Mouse (Mus musculus): ENCODE results near the gene Bard1. TPM values are rescaled to one million over a fixed set of nuclear protein-coding genes. Genes with fewer than 3 reads are reported as not detected.

Bard1 gene
- polyA plus RNA-seq, 1 experiment from 2014 or later: 2.1 TPM

DNA sequence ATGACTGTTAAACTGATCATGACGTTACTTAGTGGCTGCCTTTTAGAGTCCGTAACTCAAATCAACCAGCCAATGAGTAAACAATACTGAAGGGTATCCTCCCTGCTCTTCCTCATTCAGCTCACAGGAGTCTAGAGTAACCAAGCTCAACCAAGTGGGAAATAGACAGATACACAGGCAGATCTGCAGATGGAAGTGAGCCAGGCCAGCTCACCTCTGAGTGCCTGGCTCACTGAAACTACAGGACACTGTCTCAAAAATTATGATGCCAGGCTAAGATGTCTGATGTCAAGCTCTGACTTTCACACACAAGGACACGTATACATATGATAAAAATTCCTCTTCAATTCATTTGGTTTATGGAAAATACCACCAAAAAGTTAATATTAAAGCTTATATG, 59.0 kb downstream of the Bard1 start:
- WGBS: 74% methylated on average over 3 of the region's 3 CpGs
- Histone ChIP-seq H3K9ac (no peak overlapping the region), H3K36me3 (no peaks in the 10 kb centered on the region)

DNA sequence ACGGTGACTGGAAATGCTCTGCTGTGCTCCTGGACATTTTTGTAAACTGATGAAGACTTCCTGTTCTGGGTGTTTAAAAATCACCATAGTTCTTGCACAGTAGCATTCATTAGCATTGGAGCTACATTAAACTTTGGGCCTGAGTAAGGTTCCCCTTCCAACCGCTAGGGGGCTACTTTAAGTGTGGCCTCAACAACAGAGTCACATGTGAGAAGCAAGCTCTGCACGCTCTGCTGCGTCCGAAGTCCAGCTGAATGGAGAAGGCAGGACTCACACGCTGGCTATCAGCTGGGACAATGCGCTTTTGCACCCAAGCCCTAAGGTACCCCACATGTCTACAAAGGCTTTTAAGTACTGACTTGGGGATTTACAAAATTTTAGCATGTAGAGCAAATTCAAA, 65.9 kb downstream of the Bard1 start:
- no peaks in the 10 kb centered on the region for H3K36me3 ChIP-seq
- no peak for ATAC-seq (ENCODE audit: insufficient read depth, low FRiP score, low read depth)
- no peaks in the 10 kb centered on the region for H3K4me1 ChIP-seq
- no peak overlapping the region for H3K9ac ChIP-seq
- H3K27me3 ChIP-seq (replicated peaks): no peaks in the 10 kb centered on the region
- 70% methylated on average over 7 of the region's 7 CpGs for WGBS
- H3K4me3 ChIP-seq (replicated peaks): no peak overlapping the region
- H3K27ac ChIP-seq: no peak overlapping the region
- no peaks in the 10 kb centered on the region for H3K9me3 ChIP-seq
- H3K4me2 ChIP-seq: no peak overlapping the region

More for the DNA sequence above, 59.0 kb downstream of the Bard1 start:
- Histone ChIP-seq H3K4me2 (no peak overlapping the region), H3K27ac (no peak overlapping the region), H3K9me3 (no peaks in the 10 kb centered on the region), H3K4me1 (no peaks in the 10 kb centered on the region), H3K27me3 (replicated peaks) (no peaks in the 10 kb centered on the region), H3K4me3 (replicated peaks) (no peak overlapping the region)
- no peak for ATAC-seq (ENCODE audit: insufficient read depth, low FRiP score, low read depth)

DNA sequence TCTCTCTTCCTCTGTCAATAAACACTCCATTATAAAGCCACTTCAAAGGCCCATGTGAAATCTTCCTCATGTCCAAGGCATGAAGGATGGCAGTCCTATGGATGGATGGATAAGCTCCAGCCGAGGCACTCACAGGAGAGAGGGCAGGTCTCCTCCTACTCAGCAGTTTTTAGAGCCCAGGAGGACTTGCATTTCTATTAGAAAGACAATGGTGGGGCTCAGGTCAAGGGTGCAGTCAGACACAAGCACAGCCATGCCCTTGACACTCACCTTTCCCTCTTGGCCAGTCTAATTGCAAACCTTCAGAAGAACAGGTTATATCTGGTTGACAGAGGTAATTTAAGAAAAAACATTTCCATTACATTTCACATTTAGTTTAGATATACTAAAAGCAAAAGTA, 67.4 kb downstream of the Bard1 start:
- H3K4me1 ChIP-seq: no peaks in the 10 kb centered on the region
- H3K4me3 ChIP-seq (replicated peaks): no peak overlapping the region
- no peaks in the 10 kb centered on the region for H3K9me3 ChIP-seq
- no peak overlapping the region for H3K27ac ChIP-seq
- no peak overlapping the region for H3K4me2 ChIP-seq
- H3K27me3 ChIP-seq (replicated peaks): no peaks in the 10 kb centered on the region
- no peak overlapping the region for H3K9ac ChIP-seq
- 38% methylated on average over 1 of the region's 1 CpGs for whole genome bisulfite sequencing
- no peaks in the 10 kb centered on the region for H3K36me3 ChIP-seq
- ATAC-seq (ENCODE audit: insufficient read depth, low FRiP score, low read depth): no peak

DNA sequence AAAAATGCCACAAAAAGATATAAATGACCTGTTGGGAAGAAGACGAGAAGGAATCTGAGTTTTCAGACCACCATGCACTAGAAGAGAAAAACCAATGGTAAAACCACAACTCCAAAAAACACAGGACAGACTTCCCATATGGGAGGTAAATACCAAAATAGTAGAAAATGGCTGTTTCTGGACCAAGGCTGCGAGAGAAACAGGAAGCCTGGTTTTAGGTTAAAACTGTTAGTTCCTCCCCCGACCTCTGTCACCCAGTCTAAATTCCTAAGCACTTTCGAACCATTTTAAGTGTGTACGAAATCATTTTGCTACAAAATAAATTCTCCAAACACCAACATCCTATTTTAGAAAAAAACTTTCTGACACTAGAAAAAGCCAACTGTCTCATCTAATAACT, 80.2 kb downstream of the Bard1 start:
- no peak overlapping the region for H3K4me3 ChIP-seq (replicated peaks)
- H3K9ac ChIP-seq: no peak overlapping the region
- no peaks in the 10 kb centered on the region for H3K4me1 ChIP-seq
- no peaks in the 10 kb centered on the region for H3K9me3 ChIP-seq
- H3K27me3 ChIP-seq (replicated peaks): no peaks in the 10 kb centered on the region
- ATAC-seq (ENCODE audit: insufficient read depth, low FRiP score, low read depth): no peak
- no peaks in the 10 kb centered on the region for H3K36me3 ChIP-seq
- WGBS: 75% methylated on average over 5 of the region's 5 CpGs
- no peak overlapping the region for H3K4me2 ChIP-seq
- H3K27ac ChIP-seq: no peak overlapping the region

DNA sequence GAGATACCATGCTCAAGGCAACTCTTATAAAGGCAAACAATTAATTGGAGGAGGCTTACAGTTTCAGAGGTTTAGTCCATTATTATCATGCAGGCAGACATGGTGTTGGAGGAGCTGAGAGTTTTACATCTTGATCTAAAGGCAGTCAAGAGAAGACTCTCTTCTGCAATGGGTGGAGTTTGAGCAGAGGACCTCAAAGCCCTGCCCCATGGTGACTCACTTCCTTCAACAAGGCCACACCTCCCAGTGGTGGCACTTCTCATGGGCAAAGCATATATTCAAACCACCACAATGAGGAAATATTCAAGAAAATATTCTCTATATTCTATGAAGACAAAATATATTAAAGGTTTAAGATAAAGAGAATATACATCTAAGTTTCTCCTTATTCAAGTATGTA, 88.6 kb downstream of the Bard1 start:
- no peak overlapping the region for H3K27ac ChIP-seq
- no peak overlapping the region for H3K9ac ChIP-seq
- no peaks in the 10 kb centered on the region for H3K36me3 ChIP-seq
- H3K9me3 ChIP-seq: no peaks in the 10 kb centered on the region
- no peaks in the 10 kb centered on the region for H3K27me3 ChIP-seq (replicated peaks)
- ATAC-seq (ENCODE audit: insufficient read depth, low FRiP score, low read depth): no peak
- H3K4me2 ChIP-seq: no peak overlapping the region
- H3K4me3 ChIP-seq (replicated peaks): no peak overlapping the region
- H3K4me1 ChIP-seq: no peaks in the 10 kb centered on the region

DNA sequence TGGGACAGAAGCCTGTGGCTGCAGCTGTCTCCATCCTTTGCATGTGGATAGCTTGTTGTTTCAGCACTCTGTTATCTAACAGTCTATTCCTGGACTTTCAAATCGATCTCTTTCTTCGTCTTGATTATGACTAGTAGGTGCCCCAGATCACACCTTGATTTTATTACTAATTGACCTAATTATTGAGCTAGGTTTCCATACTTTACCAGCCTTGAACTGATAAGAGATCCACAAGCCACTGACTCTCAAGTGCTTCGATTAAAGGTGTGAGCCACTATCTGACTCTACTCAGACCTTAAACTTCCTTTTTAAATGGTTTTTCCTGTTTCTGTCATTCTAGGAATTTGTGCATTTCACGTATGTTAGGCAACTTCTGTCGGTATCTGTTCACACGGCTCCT, 96.9 kb downstream of the Bard1 start:
- H3K9ac ChIP-seq: no peak overlapping the region
- H3K4me3 ChIP-seq (replicated peaks): no peak overlapping the region
- no peak overlapping the region for H3K27ac ChIP-seq
- no peak overlapping the region for H3K4me2 ChIP-seq
- ATAC-seq (ENCODE audit: insufficient read depth, low FRiP score, low read depth): no peak
- no peaks in the 10 kb centered on the region for H3K9me3 ChIP-seq
- no peaks in the 10 kb centered on the region for H3K36me3 ChIP-seq
- no peaks in the 10 kb centered on the region for H3K4me1 ChIP-seq
- WGBS: 78% methylated on average over 6 of the region's 6 CpGs
- H3K27me3 ChIP-seq (replicated peaks): no peaks in the 10 kb centered on the region

DNA sequence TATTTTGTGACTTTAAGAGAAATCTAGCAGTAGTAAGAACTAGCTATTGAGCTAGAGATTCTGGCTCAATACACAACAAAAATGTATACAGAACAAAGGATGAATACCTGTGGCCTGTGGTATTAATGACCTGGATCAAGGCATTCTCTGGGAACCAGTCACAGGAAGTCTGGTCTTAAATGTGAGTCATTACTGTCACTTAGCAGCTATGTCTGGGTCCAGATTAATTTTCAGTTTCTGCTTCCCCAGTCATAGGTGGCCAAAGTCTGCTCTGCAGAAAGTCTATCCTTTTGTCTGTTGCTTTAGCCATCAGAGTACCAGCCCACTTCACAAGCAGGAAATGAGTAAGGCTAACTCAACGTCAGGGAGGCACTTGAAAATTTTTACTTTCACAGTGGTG, 98.8 kb downstream of the Bard1 start:
- WGBS: 34% methylated on average over 1 of the region's 1 CpGs
- H3K4me1 ChIP-seq: no peaks in the 10 kb centered on the region
- ATAC-seq (ENCODE audit: insufficient read depth, low FRiP score, low read depth): no peak

DNA sequence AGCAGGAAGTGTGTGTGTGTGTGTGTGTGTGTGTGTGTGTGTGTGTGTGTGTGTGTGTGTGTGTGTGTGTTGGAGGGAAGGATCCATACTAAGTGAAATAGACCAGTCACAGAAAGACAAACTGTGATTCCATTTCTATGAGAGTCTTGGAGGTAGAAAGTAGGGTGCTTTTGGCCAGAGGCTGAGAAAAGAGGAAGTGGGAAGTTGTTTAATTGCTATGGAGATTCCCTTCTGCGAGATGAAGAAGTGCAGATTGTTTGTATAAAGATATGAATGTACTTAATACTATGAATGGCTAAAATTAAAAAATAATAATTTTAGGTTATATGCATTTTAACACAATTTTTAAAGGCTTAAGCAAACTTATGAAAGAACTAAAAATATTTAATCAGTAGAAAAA, 99.2 kb downstream of the Bard1 start:
- Histone ChIP-seq H3K4me3 (replicated peaks) (no peak overlapping the region), H3K27me3 (replicated peaks) (no peaks in the 10 kb centered on the region), H3K27ac (no peak overlapping the region), H3K9ac (no peak overlapping the region), H3K9me3 (no peaks in the 10 kb centered on the region), H3K4me1 (no peaks in the 10 kb centered on the region), H3K36me3 (no peaks in the 10 kb centered on the region), H3K4me2 (no peak overlapping the region)
- no peak for ATAC-seq (ENCODE audit: insufficient read depth, low FRiP score, low read depth)
- WGBS: 36% methylated on average over 1 of the region's 1 CpGs

More for the DNA sequence above, 98.8 kb downstream of the Bard1 start:
- no peaks in the 10 kb centered on the region for H3K27me3 ChIP-seq (replicated peaks)
- H3K36me3 ChIP-seq: no peaks in the 10 kb centered on the region
- no peak overlapping the region for H3K9ac ChIP-seq
- no peaks in the 10 kb centered on the region for H3K9me3 ChIP-seq
- H3K27ac ChIP-seq: no peak overlapping the region
- no peak overlapping the region for H3K4me3 ChIP-seq (replicated peaks)
- H3K4me2 ChIP-seq: no peak overlapping the region

DNA sequence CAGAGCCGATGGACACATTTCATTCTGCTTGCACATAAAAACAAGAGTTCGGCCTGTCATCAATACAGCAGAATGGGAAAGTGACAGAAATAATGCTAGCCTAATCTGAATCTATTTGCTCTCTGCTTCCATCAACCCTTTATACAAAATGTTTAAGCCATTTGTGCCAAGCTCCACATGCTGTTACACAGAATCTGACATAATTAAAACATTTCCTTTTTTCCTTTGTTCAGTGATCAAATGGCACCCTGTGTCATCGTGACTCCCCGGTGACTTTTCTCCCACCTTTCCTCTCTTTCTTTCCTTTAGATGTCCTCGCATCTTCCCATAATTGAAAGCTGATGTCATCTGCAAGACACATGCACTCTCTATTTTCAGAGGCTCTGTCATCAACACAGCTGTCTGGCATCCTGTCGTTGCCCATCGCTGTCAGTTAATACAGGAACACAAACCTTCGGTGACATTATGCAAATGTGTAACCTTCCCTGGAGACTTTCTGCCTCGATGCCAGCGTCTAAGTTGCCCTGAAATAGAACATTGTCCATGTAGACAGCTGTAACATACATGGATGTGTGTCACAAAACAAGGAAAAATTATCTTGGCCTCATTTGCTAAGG, 105.5 kb downstream of the Bard1 start:
- Histone ChIP-seq H3K9me3 (no peaks in the 10 kb centered on the region), H3K4me1 (no peaks in the 10 kb centered on the region), H3K4me3 (replicated peaks) (no peak overlapping the region), H3K4me2 (no peak overlapping the region), H3K9ac (no peak overlapping the region), H3K27ac (no peak overlapping the region), H3K27me3 (replicated peaks) (no peaks in the 10 kb centered on the region), H3K36me3 (no peaks in the 10 kb centered on the region)
- WGBS: 73% methylated on average over 10 of the region's 10 CpGs
- ATAC-seq (ENCODE audit: insufficient read depth, low FRiP score, low read depth): no peak

DNA sequence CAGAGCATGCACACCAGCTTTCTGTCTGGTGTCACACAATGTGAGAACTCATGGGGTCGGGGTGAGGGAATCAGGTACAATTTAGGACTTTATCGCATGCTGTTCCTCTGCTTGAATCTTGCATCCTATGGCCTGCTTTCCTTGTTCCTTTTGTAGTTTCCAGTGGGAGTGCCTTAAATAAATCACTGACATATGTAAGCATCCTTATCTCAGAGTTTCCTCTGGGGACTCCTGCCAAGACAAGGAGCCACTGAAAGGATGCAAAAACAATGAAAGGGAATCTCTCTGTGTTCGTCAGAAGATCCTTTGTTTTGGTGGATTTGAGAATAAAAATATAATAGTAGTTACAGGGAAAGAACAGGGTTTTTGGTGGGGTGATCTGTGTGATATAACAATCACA, 106.2 kb downstream of the Bard1 start:
- no peak overlapping the region for H3K4me3 ChIP-seq (replicated peaks)
- H3K27ac ChIP-seq: no peak overlapping the region
- no peaks in the 10 kb centered on the region for H3K9me3 ChIP-seq
- no peaks in the 10 kb centered on the region for H3K27me3 ChIP-seq (replicated peaks)
- no peak for ATAC-seq (ENCODE audit: insufficient read depth, low FRiP score, low read depth)
- 58% methylated on average over 3 of the region's 3 CpGs for WGBS
- no peaks in the 10 kb centered on the region for H3K36me3 ChIP-seq
- H3K4me1 ChIP-seq: no peaks in the 10 kb centered on the region
- H3K4me2 ChIP-seq: no peak overlapping the region
- no peak overlapping the region for H3K9ac ChIP-seq
